Mouse (Mus musculus): ENCODE measurements at regions not wholly inside any gene's neighbourhood (a gene's known extent, or its start where the extent isn't known, plus 50 kb on each side); places are given as distances from the start of the nearest gene placed in this dataset.

DNA sequence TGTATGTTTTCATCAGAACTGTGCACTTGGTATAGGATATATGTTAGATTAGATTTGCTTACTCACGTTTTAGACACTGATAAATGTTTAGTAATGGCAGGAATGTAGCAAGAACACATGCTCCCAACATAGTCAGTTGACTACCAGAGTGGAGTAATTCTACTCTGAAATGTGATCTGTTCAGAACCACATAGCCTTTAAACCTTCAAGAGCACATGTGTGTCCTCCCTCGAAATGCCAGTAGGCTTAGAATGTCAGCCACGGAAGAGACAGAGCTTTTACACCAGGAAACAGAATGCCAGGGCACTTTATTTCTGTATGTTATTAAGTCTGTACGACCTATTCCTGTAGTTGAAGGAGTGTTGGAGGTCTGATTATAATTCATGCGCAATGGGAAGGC, 51.3 kb upstream of the Cd28 start:
- H3K4me3 ChIP-seq (ENCODE audit: insufficient read depth, low read depth, low read length), result no peak overlapping the region
- no peak overlapping the region for H3K27ac ChIP-seq (ENCODE audit: insufficient read depth, low read depth, low read length)
- no peaks in the 10 kb centered on the region for H3K27me3 ChIP-seq (replicated peaks; ENCODE audit: control insufficient read depth, insufficient read depth, low read length)
- H3K4me1 ChIP-seq (ENCODE audit: control insufficient read depth, insufficient read depth, low read length), result peaks cover 7% of the 10 kb centered on the region; the same call in 1 of the 2 replicates
- WGBS, result 61% methylated on average over 5 of the region's 5 CpGs
- H3K36me3 ChIP-seq (ENCODE audit: control insufficient read depth, insufficient read depth, low read length), result no peaks in the 10 kb centered on the region
- TF ChIP-seq CTCF (conservative IDR thresholded peaks at IDR 0.05; ENCODE audit: insufficient read depth, insufficient read length, low read depth, low read length), result no peak
- TF ChIP-seq POLR2A (IDR thresholded peaks at IDR 0.05; ENCODE audit: low read depth, low read length), result no peak
- DNase-seq, result no peak

GRCm38 (mm10) chr1:60662301-60662986, 54.2 kb upstream of the Cd28 start:
- Histone ChIP-seq H3K27ac (ENCODE audit: insufficient read depth, low read depth, low read length) (no peak overlapping the region), H3K4me1 (ENCODE audit: control insufficient read depth, insufficient read depth, low read length) (no peaks in the 10 kb centered on the region), H3K4me3 (ENCODE audit: insufficient read depth, low read depth, low read length) (no peak overlapping the region), H3K36me3 (ENCODE audit: control insufficient read depth, insufficient read depth, low read length) (no peaks in the 10 kb centered on the region), H3K27me3 (replicated peaks; ENCODE audit: control insufficient read depth, insufficient read depth, low read length) (no peaks in the 10 kb centered on the region)
- 51% methylated on average over 9 of the region's 9 CpGs for WGBS
- DNase-seq, result no peak
- TF ChIP-seq POLR2A (IDR thresholded peaks at IDR 0.05; ENCODE audit: low read depth, low read length) (no peak), CTCF (conservative IDR thresholded peaks at IDR 0.05; ENCODE audit: insufficient read depth, insufficient read length, low read depth, low read length) (no peak)

DNA sequence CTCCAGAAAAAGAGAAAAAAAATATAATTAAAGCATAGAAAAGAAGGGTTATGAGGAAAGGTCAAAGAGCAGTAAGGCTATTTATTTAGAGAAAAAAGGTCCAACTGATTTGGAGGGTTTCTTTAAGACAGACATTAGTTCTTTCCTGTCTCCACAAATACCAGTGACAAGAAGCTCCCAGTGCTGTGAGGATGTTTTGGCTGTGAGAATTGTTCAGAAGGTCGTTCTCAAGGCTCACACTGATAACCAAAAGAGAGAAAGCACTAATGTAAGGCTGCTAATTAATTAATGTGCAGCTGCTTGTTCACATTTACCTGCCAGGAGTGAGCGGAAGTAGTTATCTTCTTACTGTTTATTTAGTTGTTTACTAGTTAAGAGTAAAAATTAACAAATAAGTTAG, 54.7 kb upstream of the Cd28 start:
- TF ChIP-seq POLR2A (IDR thresholded peaks at IDR 0.05; ENCODE audit: low read depth, low read length), result no peak
- no peak for TF ChIP-seq CTCF (conservative IDR thresholded peaks at IDR 0.05; ENCODE audit: insufficient read depth, insufficient read length, low read depth, low read length)
- Histone ChIP-seq H3K4me1 (ENCODE audit: control insufficient read depth, insufficient read depth, low read length) (no peaks in the 10 kb centered on the region), H3K27me3 (replicated peaks; ENCODE audit: control insufficient read depth, insufficient read depth, low read length) (no peaks in the 10 kb centered on the region), H3K27ac (ENCODE audit: insufficient read depth, low read depth, low read length) (no peak overlapping the region), H3K4me3 (ENCODE audit: insufficient read depth, low read depth, low read length) (no peak overlapping the region), H3K36me3 (ENCODE audit: control insufficient read depth, insufficient read depth, low read length) (no peaks in the 10 kb centered on the region)
- no peak for DNase-seq
- WGBS, result 65% methylated on average over 2 of the region's 2 CpGs

DNA sequence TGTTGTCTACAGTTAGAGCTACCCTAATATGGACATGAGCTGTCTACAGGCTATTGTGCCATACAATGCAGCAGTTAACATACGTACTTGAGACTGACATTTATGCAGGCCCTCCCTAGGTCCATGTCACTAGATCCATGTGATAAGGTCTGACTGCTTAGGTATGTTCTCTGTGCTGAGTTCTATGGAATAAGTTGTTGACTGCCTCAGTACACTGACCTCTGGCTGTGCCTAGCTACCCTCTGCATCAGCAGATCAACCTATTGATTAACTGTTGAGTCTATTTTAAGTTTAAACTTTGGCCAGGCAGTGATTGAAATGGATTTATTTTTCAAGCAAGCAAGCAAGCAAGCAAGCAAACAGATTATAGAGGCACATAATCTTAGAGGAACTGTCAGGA, 57.0 kb upstream of the Cd28 start:
- no peak for DNase-seq
- no peak overlapping the region for H3K4me3 ChIP-seq (ENCODE audit: insufficient read depth, low read depth, low read length)
- 98% methylated on average over 1 of the region's 1 CpGs for WGBS
- no peaks in the 10 kb centered on the region for H3K27me3 ChIP-seq (replicated peaks; ENCODE audit: control insufficient read depth, insufficient read depth, low read length)
- no peaks in the 10 kb centered on the region for H3K4me1 ChIP-seq (ENCODE audit: control insufficient read depth, insufficient read depth, low read length)
- no peak overlapping the region for H3K27ac ChIP-seq (ENCODE audit: insufficient read depth, low read depth, low read length)
- H3K36me3 ChIP-seq (ENCODE audit: control insufficient read depth, insufficient read depth, low read length), result no peaks in the 10 kb centered on the region
- TF ChIP-seq CTCF (conservative IDR thresholded peaks at IDR 0.05; ENCODE audit: insufficient read depth, insufficient read length, low read depth, low read length), result no peak
- TF ChIP-seq POLR2A (IDR thresholded peaks at IDR 0.05; ENCODE audit: low read depth, low read length), result no peak

DNA sequence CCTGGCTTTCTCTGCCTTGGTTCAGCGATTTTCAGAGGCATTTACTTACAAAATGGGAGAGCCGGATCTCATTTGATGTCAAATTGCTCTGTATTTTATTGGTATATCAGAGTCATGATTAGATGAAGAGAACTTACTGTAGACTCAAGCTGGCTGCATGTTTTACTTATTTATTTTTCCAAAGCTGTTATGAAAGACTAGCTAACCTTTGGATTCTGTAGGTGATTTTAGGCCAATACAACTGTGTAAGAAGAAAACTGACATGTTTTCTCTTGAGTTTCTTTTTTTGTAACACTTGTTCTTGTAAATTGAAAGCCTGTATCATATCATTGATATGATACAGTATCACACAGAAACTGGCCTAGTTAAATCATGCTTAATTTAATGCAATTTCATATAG, 57.6 kb upstream of the Cd28 start:
- Histone ChIP-seq H3K4me1 (ENCODE audit: control insufficient read depth, insufficient read depth, low read length) (no peaks in the 10 kb centered on the region), H3K4me3 (ENCODE audit: insufficient read depth, low read depth, low read length) (no peak overlapping the region), H3K27me3 (replicated peaks; ENCODE audit: control insufficient read depth, insufficient read depth, low read length) (no peaks in the 10 kb centered on the region), H3K27ac (ENCODE audit: insufficient read depth, low read depth, low read length) (no peak overlapping the region), H3K36me3 (ENCODE audit: control insufficient read depth, insufficient read depth, low read length) (no peaks in the 10 kb centered on the region)
- TF ChIP-seq CTCF (conservative IDR thresholded peaks at IDR 0.05; ENCODE audit: insufficient read depth, insufficient read length, low read depth, low read length), result no peak
- no peak for DNase-seq
- 53% methylated on average over 2 of the region's 2 CpGs for WGBS

GRCm38 (mm10) chr1:60658383-60658782, 58.2 kb upstream of the Cd28 start:
- H3K27ac ChIP-seq (ENCODE audit: insufficient read depth, low read depth, low read length), result no peak overlapping the region
- H3K36me3 ChIP-seq (ENCODE audit: control insufficient read depth, insufficient read depth, low read length), result no peaks in the 10 kb centered on the region
- 70% methylated on average over 4 of the region's 4 CpGs for WGBS

GRCm38 (mm10) chr1:60657511-60657910, 59.1 kb upstream of the Cd28 start:
- no peak overlapping the region for H3K4me3 ChIP-seq (ENCODE audit: insufficient read depth, low read depth, low read length)
- 0 out of 2 replicates have a peak, but pooled peaks cover 1% of the 10 kb centered on the region for H3K4me1 ChIP-seq (ENCODE audit: control insufficient read depth, insufficient read depth, low read length)
- TF ChIP-seq CTCF (conservative IDR thresholded peaks at IDR 0.05; ENCODE audit: insufficient read depth, insufficient read length, low read depth, low read length), result no peak
- TF ChIP-seq POLR2A (IDR thresholded peaks at IDR 0.05; ENCODE audit: low read depth, low read length), result no peak
- H3K27me3 ChIP-seq (replicated peaks; ENCODE audit: control insufficient read depth, insufficient read depth, low read length), result no peaks in the 10 kb centered on the region
- DNase-seq, result no peak
- no peaks in the 10 kb centered on the region for H3K36me3 ChIP-seq (ENCODE audit: control insufficient read depth, insufficient read depth, low read length)
- WGBS, result 78% methylated on average over 6 of the region's 6 CpGs
- no peak overlapping the region for H3K27ac ChIP-seq (ENCODE audit: insufficient read depth, low read depth, low read length)

More at GRCm38 (mm10) chr1:60658383-60658782, 58.2 kb upstream of the Cd28 start:
- Histone ChIP-seq H3K4me1 (ENCODE audit: control insufficient read depth, insufficient read depth, low read length) (no peaks in the 10 kb centered on the region), H3K27me3 (replicated peaks; ENCODE audit: control insufficient read depth, insufficient read depth, low read length) (no peaks in the 10 kb centered on the region), H3K4me3 (ENCODE audit: insufficient read depth, low read depth, low read length) (no peak overlapping the region)
- no peak for DNase-seq
- TF ChIP-seq POLR2A (IDR thresholded peaks at IDR 0.05; ENCODE audit: low read depth, low read length) (no peak), CTCF (conservative IDR thresholded peaks at IDR 0.05; ENCODE audit: insufficient read depth, insufficient read length, low read depth, low read length) (no peak)

Data from kidney, adult 2 months (tissue).